Mouse (Mus musculus) liver, embryonic 16.5 days (tissue): Measurements from ENCODE around the gene Slc38a7. TPM values are rescaled to one million over a fixed set of nuclear protein-coding genes. Genes with fewer than 3 reads are reported as not detected.
"Not testable (repeated sequence)": the region's sequence is repeated elsewhere in the genome, so short reads cannot be mapped to it uniquely, and the experiment has no call there.

ENCODE experiments used
- ATAC-seq: fragments of 200-750 bp; cut with Nextera tagmentation; 2 replicates; pipeline ENCODE4 v1.8.0; 2017; ENCODE audit warnings: low read depth, mild to moderate bottlenecking, moderate number of reproducible peaks, moderate library complexity
- H3K27ac ChIP-seq: fragments of 300-500 bp; sonication (generic); 2 replicates; pipeline ENCODE4 v1.5.1; 2014; ENCODE audit warnings: mild to moderate bottlenecking, low read length
- H3K27me3 ChIP-seq: fragments of 300-500 bp; sonication (generic); 2 replicates; pipeline ENCODE4 v1.6.1; 2014; ENCODE audit warnings: low read depth, low read length, mixed read lengths; ENCODE audit not compliant: control insufficient read depth, insufficient read depth
- H3K36me3 ChIP-seq: fragments of 300-500 bp; sonication (generic); 2 replicates; pipeline ENCODE4 v1.6.1; 2014; ENCODE audit warnings: mild to moderate bottlenecking; ENCODE audit not compliant: control insufficient read depth, insufficient read depth
- H3K4me1 ChIP-seq: fragments of 300-500 bp; sonication (generic); 2 replicates; pipeline ENCODE4 v1.6.1; 2014; ENCODE audit warnings: low read depth, low read length, mixed read lengths; ENCODE audit not compliant: control insufficient read depth
- H3K4me2 ChIP-seq: fragments of 300-500 bp; sonication (generic); 2 replicates; pipeline ENCODE4 v1.6.1; 2014; ENCODE audit warnings: low read depth, low read length, mixed read lengths
- H3K4me3 ChIP-seq: fragments of 300-500 bp; sonication (generic); 2 replicates; pipeline ENCODE4 v1.5.1; 2014; ENCODE audit warnings: low read depth, mild to moderate bottlenecking, low read length
- H3K9ac ChIP-seq: fragments of 300-500 bp; sonication (generic); 2 replicates; pipeline ENCODE4 v1.6.1; 2014; ENCODE audit warnings: low read depth, low read length
- H3K9me3 ChIP-seq: fragments of 300-500 bp; sonication (generic); replicated peaks from 2 replicates; pipeline ENCODE4 v1.6.1; 2016; ENCODE audit warnings: low read length; ENCODE audit not compliant: control insufficient read depth
- WGBS: fragments of 180-500 bp; shearing (Covaris S2); extraction: QIAGEN DNeasy Blood & Tissue Kit; methylation state at CpG from one replicate; pipeline ENCODE4 v1.1.7; 2014; ENCODE audit not compliant: insufficient replicate concordance; 5-methylcytosine and 5-hydroxymethylcytosine counted together
- polyA plus RNA-seq: library from polyadenylated mRNA; unstranded; fragments of >200 nt; fragmentation: Nextera tagmentation; extraction: Ambion mirVana; gene quantifications from 2 replicates; pipeline ENCODE4 v1.2.1, GENCODE M21; 2015

Gene Slc38a7
- polyA plus RNA-seq, 1 experiment from 2014 or later = 9.8 TPM

GRCm38 (mm10) chr8:95885271-95885841 lies 32.0 kb upstream of the Slc38a7 start:
- H3K9ac ChIP-seq = no peak overlapping the region
- H3K27me3 ChIP-seq = no peaks in the 10 kb centered on the region
- H3K4me1 ChIP-seq = peaks cover 11% of the 10 kb centered on the region
- H3K4me2 ChIP-seq = peak overlapping the region; percentile 42; the same call in 1 of the 2 replicates
- WGBS = 57% methylated on average over 5 of the region's 5 CpGs
- H3K36me3 ChIP-seq = no peaks in the 10 kb centered on the region
- no peaks in the 10 kb centered on the region for H3K9me3 ChIP-seq
- no peak for ATAC-seq
- H3K4me3 ChIP-seq = no peak overlapping the region
- peak overlapping the region; percentile 74 for H3K27ac ChIP-seq

- WGBS = 67% methylated on average over 11 of the region's 12 CpGs
- Histone ChIP-seq H3K27ac (peak overlapping the region; percentile 74), H3K4me1 (peaks cover 11% of the 10 kb centered on the region), H3K4me3 (no peak overlapping the region), H3K36me3 (no peaks in the 10 kb centered on the region), H3K4me2 (peak overlapping the region; percentile 42; the same call in 1 of the 2 replicates), H3K9ac (no peak overlapping the region), H3K27me3 (no peaks in the 10 kb centered on the region), H3K9me3 (no peaks in the 10 kb centered on the region)
- ATAC-seq = no peak
These were observed 31.2 kb upstream of the Slc38a7 start for GRCm38 (mm10) chr8:95884491-95884890.

- H3K36me3 ChIP-seq = no peaks in the 10 kb centered on the region; the same call in 1 of the 2 replicates
- H3K27me3 ChIP-seq = no peaks in the 10 kb centered on the region
- H3K9me3 ChIP-seq = no peaks in the 10 kb centered on the region
- no peak overlapping the region for H3K4me3 ChIP-seq
- H3K4me1 ChIP-seq = peaks cover 11% of the 10 kb centered on the region
- H3K27ac ChIP-seq = no peak overlapping the region
- H3K9ac ChIP-seq = no peak overlapping the region
- ATAC-seq = no peak
- WGBS = 60% methylated on average over 9 of the region's 9 CpGs
- no peak overlapping the region for H3K4me2 ChIP-seq
These were observed 28.9 kb upstream of the Slc38a7 start for GRCm38 (mm10) chr8:95882191-95882590.

GRCm38 (mm10) chr8:95881576-95881975 lies 28.2 kb upstream of the Slc38a7 start:
- Histone ChIP-seq H3K4me1 (peaks cover 6% of the 10 kb centered on the region), H3K27me3 (no peaks in the 10 kb centered on the region), H3K4me3 (no peak overlapping the region), H3K9me3 (no peaks in the 10 kb centered on the region), H3K4me2 (no peak overlapping the region), H3K36me3 (peaks cover 3% of the 10 kb centered on the region), H3K27ac (no peak overlapping the region), H3K9ac (no peak overlapping the region)
- 72% methylated on average over 3 of the region's 3 CpGs for WGBS
- ATAC-seq = no peak

GRCm38 (mm10) chr8:95879823-95880222 lies 26.5 kb upstream of the Slc38a7 start:
- Histone ChIP-seq H3K36me3 (peaks cover 17% of the 10 kb centered on the region), H3K9ac (no peak overlapping the region), H3K4me3 (no peak overlapping the region), H3K27ac (peak overlapping the region; percentile 11; the same call in 1 of the 2 replicates), H3K27me3 (no peaks in the 10 kb centered on the region), H3K4me2 (no peak overlapping the region), H3K4me1 (peaks cover 6% of the 10 kb centered on the region), H3K9me3 (no peaks in the 10 kb centered on the region)
- peak; percentile 70 for ATAC-seq
- 69% methylated on average over 4 of the region's 4 CpGs for WGBS

GRCm38 (mm10) chr8:95878176-95878962 lies 25.0 kb upstream of the Slc38a7 start:
- Histone ChIP-seq H3K4me3 (no peak overlapping the region), H3K4me1 (peaks cover 6% of the 10 kb centered on the region), H3K9ac (no peak overlapping the region), H3K9me3 (no peaks in the 10 kb centered on the region), H3K4me2 (0 out of 2 replicates have a peak overlapping the region, but pooled peaks have one; percentile 0), H3K27me3 (no peaks in the 10 kb centered on the region), H3K36me3 (peaks cover 25% of the 10 kb centered on the region), H3K27ac (peak overlapping the region; percentile 8; the same call in 1 of the 2 replicates)
- ATAC-seq = no peak
- 60% methylated on average over 12 of the region's 12 CpGs for WGBS

GRCm38 (mm10) chr8:95875270-95875669 lies 21.9 kb upstream of the Slc38a7 start:
- 81% methylated on average over 7 of the region's 7 CpGs for WGBS
- H3K36me3 ChIP-seq = peaks cover 32% of the 10 kb centered on the region
- H3K9me3 ChIP-seq = no peaks in the 10 kb centered on the region
- H3K9ac ChIP-seq = no peak overlapping the region
- no peak for ATAC-seq
- H3K4me2 ChIP-seq = no peak overlapping the region
- H3K4me3 ChIP-seq = no peak overlapping the region
- no peak overlapping the region for H3K27ac ChIP-seq
- no peaks in the 10 kb centered on the region for H3K27me3 ChIP-seq
- H3K4me1 ChIP-seq = peaks cover 6% of the 10 kb centered on the region

- 83% methylated on average over 16 of the region's 16 CpGs for WGBS
- no peak for ATAC-seq
- peaks cover 43% of the 10 kb centered on the region for H3K36me3 ChIP-seq
- H3K9ac ChIP-seq = no peak overlapping the region
- no peak overlapping the region for H3K4me3 ChIP-seq
- no peak overlapping the region for H3K27ac ChIP-seq
- H3K27me3 ChIP-seq = no peaks in the 10 kb centered on the region
- no peaks in the 10 kb centered on the region for H3K9me3 ChIP-seq
- H3K4me1 ChIP-seq = no peaks in the 10 kb centered on the region
- no peak overlapping the region for H3K4me2 ChIP-seq
These were observed 18.4 kb upstream of the Slc38a7 start for GRCm38 (mm10) chr8:95871690-95872089.

GRCm38 (mm10) chr8:95864851-95865250 lies 11.5 kb upstream of the Slc38a7 start:
- H3K9ac ChIP-seq, H3K27me3 ChIP-seq, H3K9me3 ChIP-seq, H3K4me1 ChIP-seq, ATAC-seq, H3K27ac ChIP-seq, H3K4me2 ChIP-seq, H3K4me3 ChIP-seq, H3K36me3 ChIP-seq: not testable (repeated sequence)
- WGBS = 80% methylated on average over 17 of the region's 18 CpGs
